Mouse (Mus musculus) midbrain, embryonic 10.5 days (tissue): ENCODE data around the gene Arl8b. TPM values are rescaled to one million over a fixed set of nuclear protein-coding genes. Genes with fewer than 3 reads are reported as not detected.
"Not testable (repeated sequence)": the region's sequence is repeated elsewhere in the genome, so short reads cannot be mapped to it uniquely, and the experiment has no call there.

Experiments used
- DNase-seq: peaks from one replicate; pipeline ENCODE4 v3.0.0-alpha.2; 2017; ENCODE audit warnings: low spot score
- H3K27ac ChIP-seq: fragments of 300-500 bp; sonication (generic); replicated peaks from 2 replicates; pipeline ENCODE4 v1.5.1; 2016; ENCODE audit warnings: mild to moderate bottlenecking
- H3K27me3 ChIP-seq: fragments of 300-500 bp; sonication (generic); 2 replicates; pipeline ENCODE4 v1.6.1; 2016; ENCODE audit warnings: low read depth, mild to moderate bottlenecking; ENCODE audit not compliant: poor library complexity, severe bottlenecking
- H3K36me3 ChIP-seq: fragments of 300-500 bp; sonication (generic); 2 replicates; pipeline ENCODE4 v1.6.1; 2016; ENCODE audit warnings: mild to moderate bottlenecking, moderate library complexity
- H3K4me1 ChIP-seq: fragments of 300-500 bp; sonication (generic); 2 replicates; pipeline ENCODE4 v1.6.1; 2016
- H3K4me3 ChIP-seq: fragments of 300-500 bp; sonication (generic); 2 replicates; pipeline ENCODE4 v1.5.1; 2016; ENCODE audit warnings: mild to moderate bottlenecking, moderate library complexity
- H3K9me3 ChIP-seq: fragments of 300-500 bp; sonication (generic); replicated peaks from 2 replicates; pipeline ENCODE4 v1.6.1; 2016; ENCODE audit warnings: mild to moderate bottlenecking
- WGBS: fragments of 180-500 bp; shearing (Covaris S2); methylation state at CpG from one replicate; pipeline ENCODE4 v1.1.7; 2016; 5-methylcytosine and 5-hydroxymethylcytosine counted together
- polyA plus RNA-seq: library from polyadenylated mRNA; unstranded; fragments of >200 nt; fragmentation: Nextera tagmentation; extraction: Ambion mirVana; gene quantifications from 2 replicates; pipeline ENCODE4 v1.2.1, GENCODE M21; 2016

Gene Arl8b
- polyA plus RNA-seq, 1 experiment from 2014 or later: 67.4 TPM

- no peak for DNase-seq
- 83% methylated on average over 3 of the region's 3 CpGs for WGBS
- Histone ChIP-seq H3K27me3 (no peaks in the 10 kb centered on the region), H3K4me3 (no peak overlapping the region), H3K4me1 (no peaks in the 10 kb centered on the region), H3K27ac (no peak overlapping the region), H3K9me3 (no peaks in the 10 kb centered on the region), H3K36me3 (peaks cover 85% of the 10 kb centered on the region)
Measured at GRCm38 (mm10) chr6:108844093-108844492, 61.2 kb downstream of the Arl8b start.

DNA sequence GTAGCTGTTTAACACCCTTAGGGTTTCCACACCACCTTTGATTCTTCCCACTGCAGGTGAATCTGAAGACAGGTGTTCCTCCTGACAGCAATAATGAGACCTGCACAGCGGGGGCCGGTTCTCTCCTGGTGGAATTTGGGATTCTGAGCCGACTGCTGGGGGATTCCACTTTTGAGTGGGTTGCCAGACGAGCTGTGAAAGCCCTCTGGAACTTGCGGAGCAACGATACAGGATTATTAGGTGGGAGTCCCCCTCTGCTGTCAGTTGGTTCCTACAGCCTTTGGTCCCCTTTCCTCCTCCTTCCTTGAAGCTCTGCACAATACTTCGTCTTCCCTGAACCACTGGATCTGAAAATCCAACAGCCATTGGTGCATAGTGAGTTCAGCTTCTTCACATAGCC, 61.9 kb downstream of the Arl8b start:
- 88% methylated on average over 7 of the region's 7 CpGs for WGBS
- Histone ChIP-seq H3K36me3 (peaks cover 84% of the 10 kb centered on the region), H3K27me3 (no peaks in the 10 kb centered on the region), H3K4me3 (no peak overlapping the region), H3K9me3 (no peaks in the 10 kb centered on the region), H3K27ac (no peak overlapping the region), H3K4me1 (no peaks in the 10 kb centered on the region)
- DNase-seq: no peak

GRCm38 (mm10) chr6:108852088-108852670, 69.3 kb downstream of the Arl8b start:
- no peaks in the 10 kb centered on the region for H3K9me3 ChIP-seq
- no peaks in the 10 kb centered on the region for H3K27me3 ChIP-seq
- no peaks in the 10 kb centered on the region for H3K4me1 ChIP-seq
- H3K27ac ChIP-seq: no peak overlapping the region
- WGBS: 93% methylated on average over 8 of the region's 8 CpGs
- H3K4me3 ChIP-seq: no peak overlapping the region
- H3K36me3 ChIP-seq: peaks cover 95% of the 10 kb centered on the region
- DNase-seq: no peak

DNA sequence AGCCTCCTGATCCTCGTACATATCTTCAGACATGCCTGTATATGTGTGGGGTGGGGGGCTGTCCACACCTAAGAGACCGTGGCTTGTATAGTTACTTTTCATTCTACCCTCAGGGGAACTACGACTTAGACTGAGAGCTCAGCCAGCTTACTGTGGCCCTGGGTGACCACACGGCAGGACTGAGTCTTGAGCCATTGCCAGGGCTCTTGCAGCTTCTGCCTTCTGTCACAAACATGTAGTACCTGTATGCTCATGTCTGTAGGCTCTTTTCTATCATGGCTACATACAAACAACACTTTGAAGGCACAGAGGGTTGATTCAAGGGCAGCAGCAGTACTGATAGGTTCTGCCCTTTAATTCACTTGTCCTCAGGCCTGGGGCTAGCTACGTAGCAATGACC, 70.1 kb downstream of the Arl8b start:
- H3K36me3 ChIP-seq: peaks cover 95% of the 10 kb centered on the region

DNA sequence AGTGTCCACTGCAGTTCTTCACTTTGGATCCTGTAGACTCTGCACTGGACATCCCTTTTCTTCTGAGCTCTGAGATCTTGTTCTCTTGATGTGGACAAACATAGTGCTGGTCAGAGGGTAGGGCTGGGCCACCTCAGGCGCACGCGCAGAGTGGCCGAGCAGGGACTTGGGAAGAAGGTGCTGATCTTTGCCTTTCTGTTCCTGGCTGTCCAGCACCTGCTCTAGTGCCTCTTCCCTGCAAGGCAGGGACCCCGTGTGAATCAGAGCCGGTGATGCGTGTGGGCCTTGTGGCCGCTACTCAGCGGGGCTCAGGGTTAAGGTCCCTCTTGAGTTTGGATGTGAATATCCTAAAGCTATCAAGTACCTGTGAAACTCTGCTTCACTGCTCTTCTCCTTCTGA, 75.7 kb downstream of the Arl8b start:
- Histone ChIP-seq H3K27me3 (no peaks in the 10 kb centered on the region), H3K4me3 (no peak overlapping the region), H3K9me3 (peaks cover 6% of the 10 kb centered on the region; the same call in 1 of the 2 replicates), H3K27ac (no peak overlapping the region), H3K36me3 (peaks cover 54% of the 10 kb centered on the region), H3K4me1 (no peaks in the 10 kb centered on the region)
- WGBS: 93% methylated on average over 9 of the region's 9 CpGs
- DNase-seq: no peak

More for the DNA sequence above, 70.1 kb downstream of the Arl8b start:
- Histone ChIP-seq H3K4me3 (no peak overlapping the region), H3K27ac (no peak overlapping the region), H3K27me3 (no peaks in the 10 kb centered on the region), H3K4me1 (no peaks in the 10 kb centered on the region), H3K9me3 (no peaks in the 10 kb centered on the region)
- 97% methylated on average over 5 of the region's 5 CpGs for WGBS
- DNase-seq: no peak

- Histone ChIP-seq H3K4me3 (no peak overlapping the region), H3K36me3 (peaks cover 28% of the 10 kb centered on the region), H3K4me1 (no peaks in the 10 kb centered on the region), H3K27me3 (no peaks in the 10 kb centered on the region), H3K9me3 (peaks cover 6% of the 10 kb centered on the region; the same call in 1 of the 2 replicates), H3K27ac (no peak overlapping the region)
- WGBS: 90% methylated on average over 1 of the region's 1 CpGs
- no peak for DNase-seq
Measured at GRCm38 (mm10) chr6:108861226-108861625, 78.3 kb downstream of the Arl8b start.

GRCm38 (mm10) chr6:108862548-108862947, 79.6 kb downstream of the Arl8b start:
- WGBS: 87% methylated on average over 2 of the region's 2 CpGs
- DNase-seq: no peak
- Histone ChIP-seq H3K27me3 (no peaks in the 10 kb centered on the region), H3K4me1 (no peaks in the 10 kb centered on the region), H3K27ac (no peak overlapping the region), H3K36me3 (peaks cover 16% of the 10 kb centered on the region), H3K4me3 (no peak overlapping the region), H3K9me3 (peaks cover 6% of the 10 kb centered on the region; the same call in 1 of the 2 replicates)

- H3K36me3 ChIP-seq: 0 out of 2 replicates have a peak, but pooled peaks cover 3% of the 10 kb centered on the region
- H3K27me3 ChIP-seq: no peaks in the 10 kb centered on the region
- peaks cover 6% of the 10 kb centered on the region; the same call in 1 of the 2 replicates for H3K9me3 ChIP-seq
- DNase-seq: no peak
- 81% methylated on average over 5 of the region's 5 CpGs for WGBS
- no peak overlapping the region for H3K27ac ChIP-seq
- H3K4me3 ChIP-seq: no peak overlapping the region
- no peaks in the 10 kb centered on the region for H3K4me1 ChIP-seq
Measured at GRCm38 (mm10) chr6:108866317-108866716, 83.4 kb downstream of the Arl8b start.

- H3K4me3 ChIP-seq, H3K36me3 ChIP-seq, H3K27me3 ChIP-seq, H3K27ac ChIP-seq, H3K9me3 ChIP-seq, H3K4me1 ChIP-seq, DNase-seq: not testable (repeated sequence)
- WGBS: 55% methylated on average over 2 of the region's 2 CpGs
Measured at GRCm38 (mm10) chr6:108869031-108869430, 86.1 kb downstream of the Arl8b start.

- no peak overlapping the region for H3K4me3 ChIP-seq
- no peaks in the 10 kb centered on the region for H3K4me1 ChIP-seq
- no peaks in the 10 kb centered on the region for H3K9me3 ChIP-seq
- H3K27me3 ChIP-seq: no peaks in the 10 kb centered on the region
- no peak for DNase-seq
- H3K27ac ChIP-seq: no peak overlapping the region
- 92% methylated on average over 2 of the region's 2 CpGs for WGBS
- no peaks in the 10 kb centered on the region for H3K36me3 ChIP-seq
Measured at GRCm38 (mm10) chr6:108870421-108870820, 87.5 kb downstream of the Arl8b start.

DNA sequence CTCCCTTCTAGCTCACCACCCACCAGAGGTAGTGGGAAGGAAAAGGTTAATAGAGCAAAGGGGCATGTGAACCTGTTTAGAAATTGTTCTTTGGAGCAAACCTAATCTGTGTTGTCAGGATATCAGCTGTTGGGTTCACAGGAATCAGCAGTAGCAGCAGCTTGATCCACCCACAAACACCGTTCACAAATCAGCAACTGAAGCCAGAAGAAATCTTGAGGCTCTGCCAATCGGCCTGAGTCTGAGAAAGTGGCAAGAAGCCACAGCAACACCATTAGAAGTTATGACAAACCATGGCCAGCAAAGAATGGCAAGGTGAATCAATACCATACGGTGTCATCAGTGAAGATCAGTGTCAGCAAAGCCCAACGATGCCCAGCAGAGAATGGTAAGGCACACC, 88.4 kb downstream of the Arl8b start:
- Histone ChIP-seq H3K27ac (no peak overlapping the region), H3K9me3 (no peaks in the 10 kb centered on the region), H3K4me3 (no peak overlapping the region), H3K36me3 (no peaks in the 10 kb centered on the region), H3K27me3 (no peaks in the 10 kb centered on the region), H3K4me1 (peaks cover 4% of the 10 kb centered on the region; the same call in 1 of the 2 replicates)
- DNase-seq: no peak
- WGBS: 92% methylated on average over 4 of the region's 4 CpGs
